Mouse (Mus musculus) myocyte (in vitro differentiated cells): ENCODE measurements around the gene Timm50. TPM values are rescaled to one million over a fixed set of nuclear protein-coding genes. Genes with fewer than 3 reads are reported as not detected.

Experiments used
- H3K27me3 ChIP-seq: one replicate; pipeline ENCODE4 v1.6.1; 2011; ENCODE audit not compliant: control insufficient read depth, insufficient read depth, insufficient read length
- H3K36me3 ChIP-seq: one replicate; pipeline ENCODE4 v1.6.1; 2011; ENCODE audit not compliant: control insufficient read depth, insufficient read depth
- H3K4me2 ChIP-seq: one replicate; pipeline ENCODE4 v1.6.1; 2011; ENCODE audit warnings: low read depth, control low read depth
- H3K4me3 ChIP-seq: one replicate; pipeline ENCODE4 v1.5.1; 2011; ENCODE audit warnings: mild to moderate bottlenecking, control low read depth, moderate library complexity
- H3K79me2 ChIP-seq: one replicate; pipeline ENCODE4 v1.6.1; 2011; ENCODE audit not compliant: control insufficient read depth, insufficient read depth
- H3ac ChIP-seq: one replicate; pipeline ENCODE4 v1.6.1; 2011; ENCODE audit not compliant: control insufficient read depth, insufficient read length
- CEBPB ChIP-seq: IDR thresholded peaks from 2 replicates; pipeline ENCODE4 v1.6.1; 2011; ENCODE audit warnings: mild to moderate bottlenecking, moderate library complexity; ENCODE audit not compliant: poor library complexity, insufficient read depth, severe bottlenecking
- E2F4 ChIP-seq: IDR thresholded peaks from one replicate; pipeline ENCODE4 v1.6.1; 2011; ENCODE audit warnings: mild to moderate bottlenecking, control low read depth, moderate library complexity; ENCODE audit not compliant: insufficient read depth
- MAX ChIP-seq: IDR thresholded peaks from one replicate; pipeline ENCODE4 v1.6.1; 2011; ENCODE audit warnings: low read depth, mild to moderate bottlenecking, control low read depth
- MYOD1 ChIP-seq, 3 experiments: IDR thresholded peaks; one replicate each; pipeline ENCODE4 v1.6.1; 2011; ENCODE audit warnings: control low read depth in 2 of 3, low read depth in 2 of 3, mild to moderate bottlenecking in 2 of 3, moderate library complexity in 1 of 3; ENCODE audit not compliant: insufficient read length in 2 of 3, control insufficient read depth in 1 of 3
- MYOG ChIP-seq, 3 experiments: IDR thresholded peaks; one replicate each; pipeline ENCODE4 v1.6.1; 2011; ENCODE audit warnings: control low read depth in 2 of 3, low read depth in 2 of 3, mild to moderate bottlenecking in 2 of 3; ENCODE audit not compliant: insufficient read length in 2 of 3, control insufficient read depth in 1 of 3, insufficient read depth in 1 of 3
- POLR2A ChIP-seq: IDR thresholded peaks from one replicate; pipeline ENCODE4 v1.6.1; 2011; ENCODE audit warnings: low read depth, mild to moderate bottlenecking, control low read depth, moderate library complexity; ENCODE audit not compliant: insufficient read length
- POLR2AphosphoS2 ChIP-seq: IDR thresholded peaks from one replicate; pipeline ENCODE4 v1.6.1; 2011; ENCODE audit warnings: low read depth, control low read depth; ENCODE audit not compliant: insufficient read length
- REST ChIP-seq: IDR thresholded peaks from one replicate; pipeline ENCODE4 v1.6.1; 2011; ENCODE audit warnings: mild to moderate bottlenecking, control low read depth, moderate library complexity; ENCODE audit not compliant: insufficient read depth, insufficient read length
- SRF ChIP-seq: IDR thresholded peaks from one replicate; pipeline ENCODE4 v1.6.1; 2011; ENCODE audit warnings: low read depth; ENCODE audit not compliant: control insufficient read depth, insufficient read length
- TCF12 ChIP-seq: IDR thresholded peaks from one replicate; pipeline ENCODE4 v1.6.1; 2011; ENCODE audit warnings: mild to moderate bottlenecking, control low read depth; ENCODE audit not compliant: poor library complexity, insufficient read depth, severe bottlenecking
- TCF3 ChIP-seq: IDR thresholded peaks from one replicate; pipeline ENCODE4 v1.6.1; 2011; ENCODE audit warnings: low read depth, control low read depth; ENCODE audit not compliant: insufficient read length
- USF1 ChIP-seq: IDR thresholded peaks from one replicate; pipeline ENCODE4 v1.6.1; 2011; ENCODE audit warnings: low read depth, mild to moderate bottlenecking, control low read depth, moderate library complexity
- polyA plus RNA-seq: library from polyadenylated mRNA; unstranded; fragments of >200 nt; fragmentation: generic; extraction: Trizol; gene quantifications from one replicate; pipeline ENCODE4 v1.2.1, GENCODE M21; 2012; ENCODE audit warnings: missing spikeins

Gene Timm50
- polyA plus RNA-seq, 1 experiment, result 83.6 TPM

DNA sequence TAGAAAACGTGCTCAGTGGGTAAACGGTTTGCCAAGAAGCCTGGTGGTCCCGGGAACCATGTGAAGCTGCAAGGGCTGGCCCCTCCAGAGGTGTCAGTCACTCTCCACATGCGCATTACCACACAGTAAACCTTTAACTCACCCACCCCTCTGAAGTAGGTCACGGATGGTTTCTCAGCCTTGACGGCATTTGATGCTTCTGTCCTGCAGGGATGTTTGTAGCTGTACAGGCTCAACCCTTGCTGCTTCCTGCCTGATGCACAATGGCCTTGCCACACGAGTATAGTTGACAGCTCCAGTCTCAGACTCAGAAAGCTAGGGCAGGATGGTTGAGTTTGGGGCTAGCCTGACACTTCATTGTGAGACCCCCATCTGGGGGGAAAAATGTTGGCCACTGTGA is 31.2 kb downstream of the Timm50 start:
- no peaks in the 10 kb centered on the region for H3K79me2 ChIP-seq
- no peaks in the 10 kb centered on the region for H3K27me3 ChIP-seq
- no peak overlapping the region for H3K4me3 ChIP-seq
- H3K4me2 ChIP-seq, result no peak overlapping the region
- H3ac ChIP-seq, result no peak overlapping the region
- TF ChIP-seq POLR2A (no peak), MAX (no peak), SRF (no peak), CEBPB (no peak), REST (no peak), MYOD1 (IDR thresholded peaks at IDR 0.05; ENCODE audit: control insufficient read depth in 1 of 3, insufficient read length in 2 of 3, low read depth in 2 of 3) (no peak), MYOG (IDR thresholded peaks at IDR 0.05; ENCODE audit: control insufficient read depth in 1 of 3, insufficient read depth in 1 of 3, insufficient read length in 2 of 3, low read depth in 2 of 3) (no peak), E2F4 (no peak), TCF12 (no peak), USF1 (no peak), POLR2AphosphoS2 (no peak), TCF3 (no peak)
- H3K36me3 ChIP-seq, result no peaks in the 10 kb centered on the region

DNA sequence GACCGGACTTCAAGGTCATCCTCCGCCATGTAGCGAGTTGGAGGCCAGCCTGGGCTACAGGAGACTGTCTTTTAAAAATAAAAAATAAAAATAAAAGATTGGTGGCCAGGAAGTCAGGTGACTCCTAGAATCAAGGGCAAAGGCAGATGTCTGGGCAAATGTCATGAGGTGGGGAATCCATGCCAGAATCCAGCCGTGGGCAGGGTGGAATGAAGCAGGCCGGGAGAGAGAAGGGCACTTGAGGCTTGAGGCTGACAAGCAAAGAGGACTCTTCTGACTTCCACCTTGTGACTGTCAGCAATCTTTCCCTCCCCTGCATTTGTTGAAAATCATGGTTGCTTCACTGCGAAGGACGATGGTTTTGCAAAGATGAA is 33.6 kb downstream of the Timm50 start:
- Histone ChIP-seq H3K4me2 (peak overlapping the region; percentile 59), H3K27me3 (no peaks in the 10 kb centered on the region), H3K4me3 (peak overlapping the region; percentile 26), H3K36me3 (no peaks in the 10 kb centered on the region), H3K79me2 (no peaks in the 10 kb centered on the region), H3ac (peak overlapping the region; percentile 61)
- TF ChIP-seq MYOD1 (IDR thresholded peaks at IDR 0.05; ENCODE audit: control insufficient read depth in 1 of 3, insufficient read length in 2 of 3, low read depth in 2 of 3) (no peak), E2F4 (no peak), TCF12 (no peak), TCF3 (no peak), MYOG (IDR thresholded peaks at IDR 0.05; ENCODE audit: control insufficient read depth in 1 of 3, insufficient read depth in 1 of 3, insufficient read length in 2 of 3, low read depth in 2 of 3) (no peak)

DNA sequence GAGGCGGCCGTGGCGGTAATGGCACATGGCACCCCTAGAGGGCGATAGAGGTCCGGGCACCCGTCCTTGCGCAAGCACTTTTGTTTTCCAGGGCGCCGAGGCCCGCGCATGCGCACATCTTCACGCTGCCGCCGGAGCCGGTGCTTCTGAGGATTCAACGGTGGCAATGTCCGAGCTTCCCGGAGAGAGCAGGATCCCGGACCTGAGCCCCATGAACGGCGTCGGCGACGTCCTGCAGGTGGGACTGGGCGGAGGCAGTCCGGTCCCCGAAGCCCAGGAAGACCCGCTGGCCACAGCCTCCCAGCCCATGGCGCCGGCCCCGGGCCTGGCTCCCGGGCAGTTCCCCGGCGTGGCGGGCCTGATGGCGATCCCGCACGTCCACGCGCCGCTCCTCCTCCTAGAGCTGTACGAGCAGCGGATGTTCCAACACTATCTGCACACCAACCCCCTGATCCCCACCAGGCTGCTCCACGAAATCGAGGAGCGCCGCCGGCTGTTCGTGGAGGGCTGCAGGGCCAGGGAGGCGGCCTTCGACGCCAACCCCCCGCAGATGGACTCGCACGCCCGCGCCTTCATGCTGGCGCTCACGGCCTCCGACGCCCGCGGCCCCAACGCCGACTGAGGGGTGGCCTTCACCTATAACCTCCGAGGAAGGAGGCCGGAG is 34.1 kb downstream of the Timm50 start, which contains the start of gene Eid2b:
Gene Eid2b (plus strand): TSS at position 125 of the 664 bp plus-strand sequence.
- H3K4me3 ChIP-seq, result peak within 1 kb of the TSS; percentile 26
- H3K27me3 ChIP-seq, result no peaks in the 10 kb centered on the region
- no peaks in the 10 kb centered on the region for H3K36me3 ChIP-seq
- H3ac ChIP-seq, result peak within 1 kb of the TSS; percentile 61
- TF ChIP-seq MYOG (IDR thresholded peaks at IDR 0.05; ENCODE audit: control insufficient read depth in 1 of 3, insufficient read depth in 1 of 3, insufficient read length in 2 of 3, low read depth in 2 of 3) (no peak), CEBPB (peak; percentile 86), MYOD1 (IDR thresholded peaks at IDR 0.05; ENCODE audit: control insufficient read depth in 1 of 3, insufficient read length in 2 of 3, low read depth in 2 of 3) (no peak), POLR2A (peak; percentile 68), USF1 (no peak), REST (no peak), POLR2AphosphoS2 (peak; percentile 72)
- H3K4me2 ChIP-seq, result peak within 1 kb of the TSS; percentile 59
- H3K79me2 ChIP-seq, result no peaks in the 10 kb centered on the region

DNA sequence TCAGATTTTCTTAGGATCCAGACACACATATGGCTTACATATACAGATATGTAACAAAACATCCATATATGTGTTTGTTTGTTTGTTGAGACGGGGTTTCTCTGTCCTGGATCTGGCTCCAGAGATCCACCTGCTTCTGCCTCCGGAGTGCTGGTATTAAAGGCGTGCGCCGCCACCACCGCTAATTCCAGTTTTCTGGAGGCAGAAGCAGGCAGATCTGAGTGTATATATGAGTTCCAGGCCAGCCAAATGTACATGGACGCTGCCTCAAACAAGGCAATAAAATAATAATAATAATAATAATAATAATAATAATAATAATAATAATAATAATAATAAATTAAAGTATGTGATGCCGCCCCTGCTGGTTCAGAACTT is 34.6 kb downstream of the Timm50 start:
- no peaks in the 10 kb centered on the region for H3K79me2 ChIP-seq
- peak overlapping the region; percentile 61 for H3ac ChIP-seq
- H3K27me3 ChIP-seq, result no peaks in the 10 kb centered on the region
- no peaks in the 10 kb centered on the region for H3K36me3 ChIP-seq
- no peak for TF ChIP-seq E2F4
- no peak for TF ChIP-seq TCF12
- TF ChIP-seq POLR2AphosphoS2, result no peak
- TF ChIP-seq SRF, result no peak
- TF ChIP-seq POLR2A, result no peak
- no peak for TF ChIP-seq MYOG (IDR thresholded peaks at IDR 0.05; ENCODE audit: control insufficient read depth in 1 of 3, insufficient read depth in 1 of 3, insufficient read length in 2 of 3, low read depth in 2 of 3)
- no peak for TF ChIP-seq USF1
- no peak for TF ChIP-seq REST
- TF ChIP-seq TCF3, result no peak
- no peak for TF ChIP-seq CEBPB
- no peak for TF ChIP-seq MAX
- TF ChIP-seq MYOD1 (IDR thresholded peaks at IDR 0.05; ENCODE audit: control insufficient read depth in 1 of 3, insufficient read length in 2 of 3, low read depth in 2 of 3), result no peak
- no peak overlapping the region for H3K4me2 ChIP-seq
- H3K4me3 ChIP-seq, result peak overlapping the region; percentile 26

DNA sequence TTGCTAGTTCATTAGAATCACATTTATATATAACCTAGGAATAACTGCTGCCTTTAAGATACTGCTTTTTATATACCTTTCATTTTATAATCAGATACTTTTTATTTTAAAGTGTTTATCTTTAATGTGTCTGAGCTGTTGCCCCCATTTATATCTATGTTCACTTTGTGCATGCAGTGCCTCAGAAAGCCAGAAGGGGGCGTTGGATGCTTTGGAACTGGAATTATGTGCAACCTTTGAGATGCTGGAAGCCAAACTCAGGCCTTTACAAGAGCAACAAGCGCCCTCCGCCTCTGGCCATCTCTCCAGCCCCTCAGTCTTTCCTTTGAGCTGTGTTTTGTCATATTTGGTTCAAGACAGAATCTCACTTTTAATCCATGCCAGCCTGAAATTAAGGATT is 40.1 kb downstream of the Timm50 start:
- peaks cover 4% of the 10 kb centered on the region for H3K27me3 ChIP-seq
- no peaks in the 10 kb centered on the region for H3K79me2 ChIP-seq
- H3K4me2 ChIP-seq, result no peak overlapping the region
- no peak overlapping the region for H3ac ChIP-seq
- H3K4me3 ChIP-seq, result no peak overlapping the region
- no peaks in the 10 kb centered on the region for H3K36me3 ChIP-seq
- no peak for TF ChIP-seq CEBPB
- TF ChIP-seq POLR2A, result no peak
- TF ChIP-seq SRF, result no peak
- no peak for TF ChIP-seq MYOD1 (IDR thresholded peaks at IDR 0.05; ENCODE audit: control insufficient read depth in 1 of 3, insufficient read length in 2 of 3, low read depth in 2 of 3)
- no peak for TF ChIP-seq TCF12
- no peak for TF ChIP-seq REST
- TF ChIP-seq TCF3, result no peak
- TF ChIP-seq USF1, result no peak
- no peak for TF ChIP-seq POLR2AphosphoS2
- TF ChIP-seq E2F4, result no peak
- TF ChIP-seq MAX, result no peak
- TF ChIP-seq MYOG (IDR thresholded peaks at IDR 0.05; ENCODE audit: control insufficient read depth in 1 of 3, insufficient read depth in 1 of 3, insufficient read length in 2 of 3, low read depth in 2 of 3), result no peak
